Mouse (Mus musculus): ENCODE results near the gene Fam214b. TPM values are rescaled to one million over a fixed set of nuclear protein-coding genes. Genes with fewer than 3 reads are reported as not detected.

The Fam214b gene
- 25.4 and 27.6 TPM in 2 replicates for polyA plus RNA-seq (2012; rRNA removed)

- DNase-seq (ENCODE audit: low read depth), result peak; percentile 75
These were observed at the start of gene Fam214b for GRCm38 (mm10) chr4:43045659-43046302. Gene Fam214b, minus strand, starts transcription at chr4:43046220.

DNA sequence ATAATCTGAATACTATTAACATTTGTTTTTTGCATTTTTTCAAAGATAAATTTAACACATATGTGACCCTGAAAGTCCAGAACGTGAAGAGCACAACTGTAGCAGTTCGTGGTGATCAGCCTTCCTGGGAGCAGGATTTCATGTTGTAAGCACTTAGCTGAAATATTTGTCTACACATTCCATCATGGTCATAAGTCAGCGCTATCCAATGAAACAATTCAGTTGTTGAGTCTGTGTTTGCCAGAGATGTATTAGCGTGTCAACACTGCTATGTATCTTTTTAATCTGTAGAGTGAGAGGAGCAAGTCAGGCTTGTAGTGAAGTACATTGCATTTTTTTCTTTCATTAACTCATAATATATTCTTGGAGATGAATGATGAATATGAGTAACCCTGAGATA lies 45.2 kb upstream of the Fam214b start:
- no peak for DNase-seq (ENCODE audit: low read depth)

- no peak for DNase-seq (ENCODE audit: low read depth)
These were observed 43.9 kb upstream of the Fam214b start for GRCm38 (mm10) chr4:43089950-43090349.

DNA sequence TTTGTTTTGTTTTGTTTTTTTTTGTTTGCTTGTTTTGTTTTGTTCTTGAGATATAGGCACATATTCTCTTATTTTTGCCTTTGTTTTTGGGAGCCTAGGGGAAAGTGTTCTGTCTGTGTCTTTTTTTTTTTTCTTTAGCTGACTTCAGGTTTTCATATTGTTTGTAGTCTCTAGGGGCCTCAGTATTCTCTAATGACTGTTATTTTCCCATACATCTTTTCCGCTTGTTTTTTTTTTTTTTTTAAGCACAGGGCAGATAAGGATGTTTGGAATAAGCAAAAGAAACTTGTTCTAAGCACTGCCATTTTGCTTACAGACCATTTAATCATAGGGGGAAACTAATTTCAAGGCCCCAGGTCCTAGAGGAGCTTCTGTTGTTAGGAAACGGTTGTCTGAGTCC lies 36.4 kb upstream of the Fam214b start:
- DNase-seq (ENCODE audit: low read depth), result no peak

DNA sequence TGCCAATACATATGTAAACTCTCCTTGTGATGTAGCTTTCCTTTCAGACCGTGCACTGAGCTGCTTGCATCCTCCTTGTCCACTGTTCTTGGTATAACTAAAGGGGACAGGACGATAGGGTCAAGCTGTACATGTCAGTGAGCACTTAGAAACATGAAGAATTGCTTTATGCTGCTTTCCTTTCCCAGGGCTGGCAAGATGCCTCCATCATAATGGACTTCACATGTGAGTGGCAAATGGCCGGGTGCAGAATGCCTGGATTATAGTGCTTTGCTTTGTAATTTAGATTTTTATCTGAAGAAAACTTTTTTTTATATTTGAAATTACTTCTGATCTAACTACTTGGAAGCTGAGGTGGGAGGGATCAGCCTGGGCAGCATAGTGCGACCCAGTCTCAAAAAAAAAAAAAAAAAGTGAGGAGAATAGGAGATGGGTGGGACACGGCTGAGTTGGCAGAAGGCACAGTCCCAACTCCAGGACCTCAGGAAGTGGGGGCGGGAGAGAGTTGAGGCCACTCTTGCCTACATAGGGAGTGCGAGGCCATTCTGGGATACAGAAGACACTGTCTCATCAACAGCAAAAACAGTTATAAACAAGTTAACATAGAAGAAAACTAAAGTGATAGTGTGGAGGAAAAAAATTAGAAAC lies 32.2 kb upstream of the Fam214b start:
- DNase-seq (ENCODE audit: low read depth), result no peak

DNA sequence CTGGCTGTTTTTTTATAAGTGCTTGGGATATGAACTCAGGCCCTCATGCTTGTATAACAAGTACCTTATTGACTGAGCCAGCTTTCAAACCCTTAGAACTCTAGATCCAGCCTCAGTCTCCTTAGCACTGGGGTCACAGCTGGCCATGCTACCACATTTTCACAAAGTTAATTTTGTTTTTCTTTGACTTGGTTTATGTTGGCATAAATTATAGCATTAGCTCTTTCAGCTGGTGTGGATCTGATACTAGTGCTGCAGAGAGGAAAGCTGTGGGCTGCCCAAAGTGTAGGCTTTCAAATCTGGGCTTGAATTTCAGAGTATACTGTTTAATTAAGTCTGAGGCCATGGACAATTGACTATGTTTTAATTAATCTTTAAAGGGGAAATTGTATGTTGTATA lies 28.9 kb upstream of the Fam214b start:
- no peak for DNase-seq (ENCODE audit: low read depth)

DNA sequence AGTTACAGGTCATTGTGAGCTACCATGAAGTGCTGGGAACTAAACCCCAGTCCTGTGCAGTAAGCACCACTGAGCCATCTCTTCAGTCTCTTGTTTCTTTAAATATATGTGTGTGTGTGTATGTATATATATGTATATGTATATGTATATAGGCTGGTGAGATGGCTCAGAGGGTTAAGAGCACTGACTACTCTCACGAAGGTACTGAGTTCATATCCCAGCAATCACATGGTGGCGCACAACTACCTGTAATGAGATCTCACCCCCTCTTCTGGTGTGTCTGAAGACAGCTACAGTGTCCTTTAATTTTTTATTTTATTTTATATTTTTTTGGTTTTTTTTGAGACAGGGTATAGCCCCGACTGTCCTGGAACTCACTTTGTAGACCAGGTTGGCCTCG lies 19.5 kb upstream of the Fam214b start:
- no peak for DNase-seq (ENCODE audit: low read depth)

GRCm38 (mm10) chr4:43060286-43060685 lies 14.3 kb upstream of the Fam214b start:
- no peak for DNase-seq (ENCODE audit: low read depth)

DNA sequence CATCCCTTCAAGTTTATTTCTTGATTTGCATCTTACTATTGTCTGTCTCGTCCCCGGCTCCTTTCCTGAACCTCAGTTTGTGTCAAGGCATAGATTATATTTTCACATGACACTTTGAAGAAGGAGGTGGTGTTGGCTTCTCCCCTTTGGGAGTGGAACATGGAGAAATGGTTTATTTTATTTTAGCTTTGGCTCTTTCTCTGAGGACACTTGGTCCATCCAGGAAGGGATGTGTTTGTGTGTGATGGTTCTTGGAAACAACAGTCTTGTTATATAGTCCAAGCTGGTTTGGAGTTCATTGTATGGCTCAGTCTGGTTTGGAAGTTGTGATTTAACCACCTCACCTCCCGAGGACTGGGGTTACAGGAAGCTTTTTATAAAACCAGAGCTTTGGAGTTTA lies 13.7 kb upstream of the Fam214b start:
- DNase-seq (ENCODE audit: low read depth), result no peak

DNA sequence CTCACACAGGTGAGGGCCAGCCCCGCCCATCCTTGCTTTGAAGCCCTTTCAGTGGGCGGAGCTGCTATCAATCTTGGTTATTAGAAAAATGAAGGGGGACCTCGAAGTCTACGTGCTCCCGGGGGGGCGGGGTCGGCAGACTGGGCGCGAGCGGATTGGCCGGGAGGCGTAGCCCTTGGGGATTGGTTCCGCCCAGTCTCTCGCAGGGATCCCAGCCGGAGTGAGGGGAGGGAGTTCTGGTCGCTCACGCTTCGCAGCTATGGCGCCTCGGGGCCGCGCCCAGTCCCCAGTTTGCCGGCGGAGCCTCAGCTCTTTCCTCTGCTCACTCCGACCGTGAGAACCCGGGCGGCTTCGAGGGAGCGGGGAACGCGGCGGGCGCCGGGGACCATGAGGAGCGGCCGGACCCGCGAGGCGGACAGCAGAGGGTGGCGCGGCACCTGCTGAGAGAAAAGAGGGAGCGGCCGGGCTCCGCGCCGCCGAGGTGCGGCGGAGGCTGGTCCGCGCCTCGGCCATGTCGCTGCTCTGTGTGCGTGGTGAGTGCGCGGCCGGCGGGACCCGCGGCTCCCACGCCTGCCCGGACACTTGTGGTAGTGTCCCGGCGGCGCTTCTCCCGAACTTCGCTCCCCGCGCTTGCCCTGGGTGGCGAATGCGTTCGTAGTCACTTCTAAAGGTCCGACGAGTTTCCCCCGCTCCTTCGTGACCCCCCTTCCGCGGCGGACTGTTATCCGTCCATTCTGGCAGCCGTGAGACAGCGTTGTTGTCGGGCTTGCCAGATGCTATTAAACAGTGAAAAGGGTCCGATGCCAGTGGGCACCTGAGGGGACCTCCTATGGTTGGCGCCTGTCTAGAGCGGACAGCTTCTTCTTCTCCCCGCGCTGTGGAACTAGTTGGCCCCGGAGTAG lies 13.0 kb upstream of the Fam214b start, which contains the start of gene Unc13b:
Gene Unc13b, plus strand, starts transcription at position 201 of the 902 bp plus-strand sequence.
- DNase-seq (ENCODE audit: low read depth), result peak; percentile 81

DNA sequence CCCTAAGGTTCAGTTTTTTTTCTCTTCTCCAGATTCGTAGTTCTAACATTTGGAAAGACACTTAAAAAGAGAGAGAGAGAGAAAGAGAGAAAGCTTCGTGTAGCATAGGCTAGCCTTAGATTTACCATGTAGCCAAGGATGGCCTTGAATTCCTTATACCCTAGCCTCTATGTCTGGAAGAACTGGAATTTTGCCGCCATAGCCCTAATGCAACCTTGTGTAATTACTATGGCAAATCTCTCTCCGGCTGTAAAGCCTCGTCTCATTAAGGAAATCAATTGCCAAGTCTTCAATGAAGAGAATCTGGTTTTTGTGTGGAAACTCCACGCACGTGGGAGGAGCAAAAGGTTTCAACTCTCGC lies 12.4 kb upstream of the Fam214b start:
- no peak for DNase-seq (ENCODE audit: low read depth)

DNA sequence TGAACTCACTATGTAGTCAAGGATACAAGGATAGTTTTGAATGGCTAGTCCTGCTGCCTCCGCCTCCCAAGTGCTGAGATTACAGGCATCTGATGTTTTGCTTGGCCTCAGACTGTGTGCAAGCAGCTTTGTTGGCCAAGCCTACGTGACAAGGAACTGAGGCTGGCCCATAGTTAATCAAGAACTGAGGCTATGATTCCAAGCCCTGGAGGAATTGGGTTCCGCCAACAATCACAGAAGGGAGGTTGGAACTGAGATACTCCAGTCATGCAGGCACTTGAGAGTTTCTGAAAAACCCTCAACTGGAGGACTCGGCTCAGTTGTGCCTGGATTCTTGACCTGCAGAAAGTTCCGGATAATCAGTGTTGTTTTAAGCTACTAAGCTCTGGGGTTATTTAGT lies 11.6 kb upstream of the Fam214b start:
- DNase-seq (ENCODE audit: low read depth), result peak; percentile 88

- DNase-seq (ENCODE audit: low read depth), result no peak
These were observed 6.6 kb upstream of the Fam214b start for GRCm38 (mm10) chr4:43052627-43053026.

GRCm38 (mm10) chr4:43047231-43047630 lies 1.2 kb upstream of the Fam214b start:
- no peak for DNase-seq (ENCODE audit: low read depth)

DNA sequence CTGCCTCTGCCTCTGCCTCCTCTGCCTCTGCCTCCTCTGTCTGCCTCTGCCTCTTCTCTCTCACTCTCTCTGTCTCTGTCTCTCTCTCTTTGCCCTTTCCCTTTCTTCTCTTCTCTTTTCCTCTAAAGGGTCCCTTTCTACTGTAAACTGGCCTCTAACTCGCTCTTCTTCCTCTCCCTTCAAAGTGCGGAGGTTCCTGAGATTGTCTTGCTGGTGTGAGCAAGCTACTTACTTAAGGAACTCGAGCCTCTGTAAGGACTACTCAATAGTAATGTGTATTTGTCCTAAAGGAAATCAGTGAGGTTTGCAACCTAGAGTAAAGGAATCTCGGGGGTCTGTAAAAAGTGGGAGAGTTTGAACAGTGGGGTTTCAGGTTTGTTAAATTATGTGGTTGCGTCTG lies 587 bp upstream of the Fam214b start:
- no peak for DNase-seq (ENCODE audit: low read depth)

DNA sequence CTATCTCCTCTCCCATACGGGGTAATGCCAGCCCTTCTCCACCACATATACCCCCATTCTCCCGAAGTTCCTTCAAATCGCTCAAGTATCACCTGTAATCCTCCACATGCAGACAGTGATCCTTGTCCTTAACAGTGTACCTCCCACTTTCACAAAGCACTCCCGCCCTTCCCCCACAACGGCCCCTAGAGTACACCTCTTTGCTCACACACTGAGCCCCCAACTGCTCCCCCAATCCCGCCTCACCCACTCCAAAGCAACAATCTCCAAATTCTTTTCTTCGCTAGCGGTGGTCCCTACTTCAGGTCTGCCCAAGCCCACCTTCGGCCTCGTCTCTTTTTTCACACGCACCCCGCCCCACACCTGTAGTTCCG lies 748 bp downstream of the Fam214b start:
- no peak for DNase-seq (ENCODE audit: low read depth)

- no peak for DNase-seq (ENCODE audit: low read depth)
These were observed 1.3 kb downstream of the Fam214b start for GRCm38 (mm10) chr4:43044673-43045072.

GRCm38 (mm10) chr4:43043644-43044357 lies 2.2 kb downstream of the Fam214b start:
- no peak for DNase-seq (ENCODE audit: low read depth)

DNA sequence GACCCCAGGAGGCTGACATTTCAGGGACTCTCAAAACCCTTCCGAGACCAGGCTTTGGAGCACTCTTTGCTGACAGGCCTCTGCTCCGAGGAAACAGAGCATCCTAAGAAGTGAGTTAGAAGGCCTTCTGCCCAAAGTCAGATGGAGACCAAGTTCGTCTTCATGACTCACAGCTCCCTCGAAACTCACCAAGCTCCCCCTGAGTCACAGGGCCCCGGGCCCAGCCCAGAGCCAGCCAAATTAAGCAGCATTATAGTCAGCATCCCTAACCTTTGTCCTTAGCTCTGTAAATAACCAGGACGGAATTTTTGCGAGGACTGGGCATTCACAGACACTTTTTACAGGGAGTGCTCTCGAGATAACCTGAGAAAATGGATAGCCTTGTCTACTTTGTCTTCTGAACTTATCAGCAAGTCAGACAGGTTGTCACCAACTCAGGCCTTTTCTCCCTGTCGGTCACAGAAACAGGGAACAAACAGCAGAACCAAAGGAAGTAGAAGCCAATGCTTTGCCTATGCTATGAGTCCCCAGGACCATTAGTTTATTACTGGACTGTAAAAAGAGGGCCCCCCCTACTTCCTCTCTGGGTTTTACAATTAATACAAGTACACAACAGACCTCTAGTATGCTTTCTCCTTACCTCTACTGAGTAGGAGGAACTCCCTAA lies 5.0 kb downstream of the Fam214b start:
- DNase-seq (ENCODE audit: low read depth), result no peak

GRCm38 (mm10) chr4:43040114-43040572 lies 5.9 kb downstream of the Fam214b start:
- DNase-seq (ENCODE audit: low read depth), result no peak

DNA sequence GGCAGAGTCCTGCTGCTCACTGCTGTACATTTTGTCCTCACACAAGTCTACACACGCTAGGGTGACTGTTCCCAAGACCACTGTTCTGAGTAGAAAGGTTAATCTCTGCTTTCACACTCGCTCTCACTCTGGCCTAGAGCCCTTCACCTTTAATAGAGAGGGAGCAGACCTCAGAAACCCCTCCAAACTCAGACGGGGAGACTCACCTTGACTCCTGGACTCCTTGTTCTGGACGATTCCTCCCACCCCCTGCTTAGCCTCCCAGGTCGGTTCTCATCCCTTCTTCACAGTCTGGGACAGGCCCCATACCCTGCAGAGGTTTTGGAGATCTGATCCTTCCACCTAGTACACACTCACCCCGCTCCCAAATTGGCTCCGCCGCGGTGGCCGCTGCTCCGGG lies 6.4 kb downstream of the Fam214b start:
- DNase-seq (ENCODE audit: low read depth), result no peak
